Mouse (Mus musculus): ENCODE measurements at regions not wholly inside any gene's neighbourhood (a gene's known extent, or its start where the extent isn't known, plus 50 kb on each side); places are given as distances from the start of the nearest gene placed in this dataset.

DNA sequence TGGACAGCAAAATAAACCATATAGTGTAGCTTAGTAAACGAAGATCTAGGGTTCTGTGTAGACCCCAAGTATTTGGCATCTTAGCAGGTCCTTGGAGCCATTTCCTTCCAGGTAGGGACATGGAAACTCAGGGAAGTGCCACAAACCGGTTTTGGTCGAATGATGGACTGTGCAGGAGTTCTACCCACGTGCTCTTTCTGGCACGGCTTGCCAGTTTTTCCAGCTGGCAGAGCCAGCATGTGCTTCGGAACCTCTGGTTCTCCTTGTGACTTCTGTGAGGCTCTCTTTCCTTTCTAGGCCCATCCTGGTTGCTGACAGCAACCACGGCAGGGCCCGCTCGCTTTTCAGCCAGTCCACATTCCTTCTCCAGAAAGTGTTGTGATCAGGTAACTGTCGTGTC is 291.4 kb downstream of the Kcnrg start:
- no peak for DNase-seq (ENCODE audit: low spot score)

DNA sequence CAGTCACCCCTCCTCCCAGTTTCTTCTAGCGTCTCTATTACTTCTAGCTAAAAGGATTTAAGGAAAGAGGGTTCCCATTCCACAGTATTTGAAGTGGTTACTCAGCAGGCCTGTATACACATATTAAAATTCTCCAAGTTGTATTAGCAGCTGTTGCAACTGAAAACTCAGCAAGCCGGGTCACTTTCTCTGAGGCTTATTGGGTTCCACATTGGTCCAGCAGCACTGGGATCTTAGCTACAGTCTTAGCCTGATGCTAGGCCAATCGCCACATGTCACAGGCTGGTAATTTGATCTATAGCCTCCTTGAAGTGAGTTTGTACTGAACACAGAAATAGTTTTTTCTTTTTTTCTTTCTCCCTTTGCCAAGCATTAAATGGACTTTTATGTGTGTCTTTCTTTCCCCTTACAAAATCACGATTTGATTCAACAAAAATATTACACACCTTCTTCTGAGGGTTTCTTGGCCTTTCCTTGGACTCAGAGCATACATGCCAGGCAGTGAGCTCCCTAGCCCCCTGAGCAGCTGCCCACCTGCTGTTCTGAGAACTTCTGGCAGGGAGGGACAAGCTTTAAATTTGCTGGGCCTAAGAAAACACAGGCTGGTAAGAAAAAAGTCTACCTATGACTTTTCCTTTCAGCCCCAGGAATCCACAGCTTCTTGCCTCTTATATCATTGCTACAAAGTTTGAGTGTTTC is 297.3 kb downstream of the Kcnrg start:
- peak; percentile 9 for DNase-seq (ENCODE audit: low spot score)

DNA sequence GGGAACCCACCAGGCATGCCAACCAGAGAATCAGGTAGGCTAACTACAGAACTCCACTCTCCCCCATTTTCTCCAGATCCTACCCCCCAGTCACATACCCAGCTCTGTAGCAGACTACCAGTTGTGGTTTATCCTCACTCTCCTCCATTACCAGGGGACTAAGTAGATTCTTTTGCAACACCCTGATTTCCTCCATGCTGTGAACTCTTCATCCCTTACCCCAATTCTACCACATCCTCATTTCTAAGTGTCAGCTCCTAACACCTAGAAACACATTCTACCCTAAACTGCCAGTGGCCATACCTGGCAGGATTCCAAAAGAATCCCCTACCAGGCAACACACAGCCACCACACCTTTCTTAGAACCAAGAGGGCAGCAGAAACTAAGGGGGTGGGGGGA is 310.9 kb downstream of the Kcnrg start:
- peak; percentile 18 for DNase-seq (ENCODE audit: low spot score)

DNA sequence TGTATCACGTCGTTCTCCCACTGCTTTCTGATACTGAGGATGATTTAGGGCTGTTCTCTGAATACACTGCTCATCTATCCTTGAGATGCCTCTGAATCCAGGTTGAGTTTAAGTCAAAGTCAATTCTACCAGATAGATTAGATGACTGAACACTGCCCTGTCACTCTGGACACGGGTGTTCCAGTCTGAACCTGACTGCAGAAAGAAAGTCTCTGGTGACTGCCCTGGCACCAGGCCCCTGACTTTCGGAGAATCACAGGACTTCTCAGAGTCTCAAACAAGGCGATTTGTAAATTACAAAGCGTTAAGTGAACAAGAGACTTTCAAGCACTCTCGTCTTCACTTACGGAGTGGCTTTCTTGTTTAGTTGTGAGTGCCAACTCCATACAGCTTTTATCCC is 324.6 kb downstream of the Kcnrg start:
- DNase-seq (ENCODE audit: low spot score): no peak

DNA sequence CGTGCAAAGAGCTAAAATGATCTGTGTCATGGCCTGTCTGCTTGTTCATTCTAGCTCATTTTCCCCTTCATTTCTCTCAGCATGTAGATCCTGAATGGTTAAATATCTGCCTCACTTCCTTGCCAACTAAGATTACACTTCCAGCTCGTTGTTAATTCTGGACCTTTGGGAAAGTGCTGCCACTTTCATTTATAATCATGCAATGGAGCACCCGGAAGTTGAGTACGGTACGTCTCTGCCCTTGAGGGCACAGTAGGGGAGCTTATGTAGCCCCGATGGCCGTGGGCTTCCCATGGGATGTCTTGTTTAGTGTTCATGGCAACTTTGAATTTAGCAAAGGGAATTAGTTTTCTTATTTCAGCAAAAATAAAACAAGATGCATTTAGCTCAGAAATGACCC is 334.4 kb downstream of the Kcnrg start:
- DNase-seq (ENCODE audit: low spot score): no peak

DNA sequence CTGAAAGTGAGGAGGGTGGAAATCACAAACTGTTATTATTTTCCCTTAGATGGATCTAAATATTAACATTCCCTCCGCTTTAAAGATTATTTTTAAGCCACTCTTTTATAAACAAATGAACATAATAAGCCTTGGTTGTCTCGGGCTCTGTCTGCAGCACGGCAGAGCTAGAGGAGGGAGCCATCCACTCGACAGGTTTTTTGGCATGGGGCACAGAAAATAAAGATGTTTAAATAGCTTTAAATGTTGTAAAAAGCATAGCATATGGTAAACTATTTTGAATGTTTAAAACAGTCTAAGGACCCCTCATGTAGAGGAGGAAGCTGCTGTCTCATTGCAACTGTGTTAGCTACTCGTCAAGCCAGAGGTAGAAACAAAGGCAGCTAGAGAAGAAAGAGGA is 338.4 kb downstream of the Kcnrg start:
- DNase-seq (ENCODE audit: low spot score): no peak

DNA sequence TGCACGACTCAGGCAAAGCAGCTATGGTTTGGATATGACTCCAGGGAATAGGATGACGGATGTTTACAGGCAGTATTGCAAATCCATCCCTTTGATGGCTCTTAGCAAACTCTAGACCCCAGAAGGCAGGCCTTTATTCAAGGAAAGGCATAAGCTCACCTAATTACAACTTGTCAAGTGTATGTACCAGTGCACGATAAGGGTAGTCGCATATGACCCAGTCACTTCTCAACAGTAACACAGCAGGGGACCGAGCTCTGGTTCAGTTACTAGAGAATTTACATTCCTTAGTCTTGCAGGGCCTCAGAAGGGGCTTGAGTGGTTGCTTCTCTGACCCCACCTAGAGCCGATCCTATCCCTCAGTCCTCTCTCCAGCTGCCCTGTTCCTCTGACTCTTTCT is 342.2 kb downstream of the Kcnrg start:
- DNase-seq (ENCODE audit: low spot score): no peak

DNA sequence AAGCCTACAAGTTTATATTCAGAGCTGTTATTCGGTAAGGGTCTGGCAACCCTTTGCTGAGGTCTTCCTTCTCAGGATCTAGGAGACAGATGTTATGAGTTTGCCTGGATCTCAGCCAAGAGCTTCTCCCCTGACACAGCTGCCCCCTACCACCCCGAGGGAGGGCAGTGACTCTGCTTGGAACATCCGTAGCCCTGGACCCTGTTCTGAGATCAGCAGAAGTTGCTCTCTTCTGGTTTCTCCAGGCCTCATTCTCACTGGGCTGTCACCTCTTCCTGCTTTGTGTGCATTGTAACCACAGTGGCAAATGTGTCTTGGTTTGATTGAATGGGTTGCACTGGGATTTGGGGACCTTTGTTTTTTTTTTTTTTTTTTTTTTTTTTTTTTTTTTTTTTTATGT is 342.4 kb upstream of the Rnaseh2b start:
- DNase-seq (ENCODE audit: low spot score): no peak

DNA sequence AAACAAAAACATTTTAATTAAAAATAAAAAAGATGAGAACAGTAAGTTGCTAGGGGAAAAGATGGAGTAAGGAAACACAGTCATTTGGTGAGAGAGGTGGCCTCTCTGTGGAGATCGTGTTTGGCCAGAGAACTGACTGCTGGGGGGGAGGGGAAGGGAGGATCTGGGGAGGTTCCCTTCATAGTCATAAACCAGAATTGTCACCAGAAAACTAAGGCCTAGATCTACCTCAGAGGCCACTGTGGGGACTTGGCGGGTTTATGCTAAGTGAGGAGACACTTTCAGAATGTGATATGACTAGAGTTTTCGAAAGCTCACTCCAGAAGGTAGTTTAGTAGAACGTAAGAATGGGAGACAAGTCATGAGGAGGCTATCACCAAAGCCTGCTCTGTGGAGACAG is 339.4 kb upstream of the Rnaseh2b start:
- DNase-seq (ENCODE audit: low spot score): no peak

DNA sequence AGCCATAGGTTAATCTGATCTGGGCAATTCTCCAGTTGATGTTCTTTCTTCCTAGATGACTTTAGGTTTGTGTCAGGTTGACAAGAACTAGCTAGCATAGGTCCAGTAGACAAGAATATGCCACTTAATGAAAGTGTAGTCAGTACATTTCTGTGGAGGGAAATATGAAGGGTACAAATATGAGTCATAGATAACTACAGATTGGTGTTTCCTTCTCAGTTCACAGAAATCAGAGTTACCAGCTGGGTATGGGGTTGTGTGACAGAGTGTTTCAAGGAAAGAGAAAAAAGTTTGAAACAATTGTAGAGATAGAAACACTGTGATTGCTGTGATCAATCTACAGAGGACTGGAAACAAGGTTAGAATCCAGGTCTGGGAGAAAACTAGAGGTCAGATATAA is 337.0 kb upstream of the Rnaseh2b start:
- DNase-seq (ENCODE audit: low spot score): no peak

DNA sequence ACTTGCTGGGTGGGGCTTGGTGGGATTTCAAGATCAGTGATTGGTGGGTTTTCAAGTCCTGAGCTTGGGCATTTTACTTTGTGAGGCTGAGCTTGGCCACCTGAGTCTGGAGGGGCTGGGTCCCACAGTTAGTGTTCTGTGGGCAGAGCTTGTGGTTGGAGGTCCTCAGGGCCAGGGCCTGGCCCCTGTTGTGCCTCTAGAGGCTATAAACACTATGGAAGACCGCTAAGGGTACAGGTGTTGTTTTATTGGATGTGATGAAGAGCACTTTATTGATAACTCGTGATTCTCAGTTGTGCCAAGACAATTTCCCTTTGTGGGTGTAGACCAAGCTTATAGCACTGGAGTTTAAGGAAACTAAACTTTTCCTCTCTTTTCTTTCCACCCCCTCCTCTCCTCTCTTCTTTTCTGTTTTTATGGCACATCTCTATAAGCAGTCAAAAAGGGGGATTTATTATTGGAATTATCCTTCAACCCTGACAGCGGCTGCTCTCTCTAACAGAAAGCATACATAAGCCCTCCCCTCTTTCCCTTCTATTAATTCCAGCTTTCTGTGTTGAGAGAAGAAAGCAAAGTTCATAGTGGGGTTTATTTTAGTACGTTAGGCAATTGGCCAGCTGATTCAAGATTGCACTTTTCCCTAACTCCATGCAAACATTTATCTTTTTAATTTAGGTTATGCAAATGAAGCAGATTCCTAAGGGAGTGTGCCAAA is 332.0 kb upstream of the Rnaseh2b start:
- DNase-seq (ENCODE audit: low spot score): no peak

DNA sequence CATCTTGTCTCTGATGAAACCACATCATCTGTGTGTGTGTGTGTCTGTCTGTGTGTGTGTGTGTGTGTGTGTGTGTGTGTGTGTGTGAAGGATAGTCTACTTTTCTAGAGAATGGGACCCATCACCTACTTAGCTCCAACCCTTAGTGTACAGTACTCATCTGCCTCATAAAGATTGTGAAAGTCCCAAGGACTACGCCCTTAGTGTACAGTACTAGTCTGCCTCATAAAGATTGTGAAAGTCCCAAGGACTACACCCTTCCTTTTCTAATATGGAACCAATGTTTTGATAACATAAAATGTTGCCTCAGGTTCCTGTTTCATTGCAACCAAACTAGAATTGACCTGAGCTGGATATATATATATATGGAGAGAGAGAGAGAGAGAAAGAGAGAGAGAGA is 323.9 kb upstream of the Rnaseh2b start:
- DNase-seq (ENCODE audit: low spot score): peak; percentile 33

DNA sequence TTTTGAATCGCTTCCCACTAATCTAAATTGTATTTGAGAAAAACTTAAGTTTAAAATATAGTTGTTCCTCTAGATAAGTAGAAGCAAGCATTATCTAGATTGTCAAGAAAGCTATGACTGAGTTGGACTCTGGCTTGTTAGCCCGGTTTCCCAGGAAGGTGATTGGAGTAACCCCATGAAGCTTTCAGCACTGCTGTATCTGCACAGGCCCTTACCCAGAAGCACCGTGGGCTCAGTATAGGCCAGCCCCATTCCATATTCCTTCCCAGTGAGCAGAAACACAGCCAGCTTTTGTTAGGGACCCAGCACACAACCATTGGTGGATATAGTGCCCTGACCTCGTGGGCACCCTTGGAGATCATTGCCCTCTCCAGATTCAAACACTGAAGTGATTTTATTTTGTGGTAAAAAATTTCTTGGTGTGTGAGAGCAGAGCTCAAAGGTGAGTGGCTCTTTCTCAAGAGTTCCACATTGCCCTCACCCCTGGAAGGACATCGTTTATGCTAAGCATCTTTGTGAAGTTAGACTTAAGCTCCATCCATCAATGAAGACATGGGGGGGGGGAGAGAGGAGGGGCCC is 323.3 kb upstream of the Rnaseh2b start:
- no peak for DNase-seq (ENCODE audit: low spot score)

DNA sequence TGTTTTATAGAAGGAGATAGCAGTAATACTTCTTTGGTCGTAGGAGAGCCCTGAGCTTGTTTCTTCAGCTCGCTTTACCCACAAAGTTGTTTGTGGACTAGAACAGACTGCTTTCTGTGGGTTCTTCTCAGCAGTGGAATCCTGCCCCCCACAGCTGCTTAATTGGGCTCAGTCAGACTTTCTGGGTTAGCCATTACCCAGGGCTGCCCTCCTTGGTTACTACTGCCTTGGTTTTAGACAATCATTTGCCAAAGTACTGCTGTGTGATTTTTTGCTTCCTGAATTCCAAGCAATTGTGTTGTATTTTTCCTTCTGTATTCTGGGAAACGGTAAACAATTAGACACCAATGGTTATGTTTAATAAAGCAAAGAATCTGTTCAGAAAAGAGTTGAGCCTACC is 321.8 kb upstream of the Rnaseh2b start:
- DNase-seq (ENCODE audit: low spot score): no peak

DNA sequence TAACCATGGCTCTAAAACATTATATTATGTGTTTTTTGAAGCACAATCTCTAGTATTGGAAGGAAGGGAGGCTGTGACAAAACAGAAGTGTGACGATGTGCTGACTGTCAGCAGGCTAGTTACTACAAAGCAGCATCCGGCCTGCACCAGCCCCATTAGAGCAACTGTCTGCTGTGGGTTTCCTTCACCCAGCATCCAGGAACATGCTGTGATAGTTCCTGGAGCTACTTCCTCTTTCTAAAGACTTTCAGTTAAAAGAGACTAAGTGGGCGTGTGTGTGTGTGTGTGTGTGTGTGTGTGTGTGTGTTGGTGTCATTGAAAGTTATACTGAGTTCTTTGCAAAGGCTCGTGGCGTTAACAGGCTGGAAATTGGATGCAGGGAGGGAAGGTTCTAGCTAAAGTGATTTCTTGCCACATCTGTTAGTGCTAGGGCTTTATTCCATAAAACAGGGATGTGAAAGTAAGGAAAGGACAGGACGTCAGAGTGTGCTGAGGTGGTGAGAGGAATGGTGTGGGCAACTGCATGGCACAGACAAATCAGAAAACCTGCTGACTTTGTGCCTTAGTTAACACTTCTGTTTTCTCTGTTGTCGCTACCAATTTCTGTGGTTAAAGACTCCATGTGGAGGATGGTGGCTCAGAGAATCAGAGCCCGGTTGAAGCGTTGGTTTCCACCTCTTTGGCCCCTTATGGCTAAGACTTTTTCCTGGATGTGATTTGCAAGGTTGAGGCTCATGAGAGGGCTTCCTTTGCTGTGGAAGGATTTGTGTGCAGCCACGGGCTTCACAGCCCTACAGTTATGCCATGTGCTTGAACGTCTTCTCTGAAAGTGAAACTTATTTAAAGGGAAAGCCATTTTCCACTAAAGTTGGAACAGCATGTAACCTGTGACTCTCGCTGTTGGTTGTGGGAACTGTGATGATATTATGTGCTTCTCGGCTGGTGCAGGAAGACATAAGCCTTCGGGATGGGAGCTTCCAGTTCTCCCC is 321.0 kb upstream of the Rnaseh2b start:
- DNase-seq (ENCODE audit: low spot score): peak; percentile 70

DNA sequence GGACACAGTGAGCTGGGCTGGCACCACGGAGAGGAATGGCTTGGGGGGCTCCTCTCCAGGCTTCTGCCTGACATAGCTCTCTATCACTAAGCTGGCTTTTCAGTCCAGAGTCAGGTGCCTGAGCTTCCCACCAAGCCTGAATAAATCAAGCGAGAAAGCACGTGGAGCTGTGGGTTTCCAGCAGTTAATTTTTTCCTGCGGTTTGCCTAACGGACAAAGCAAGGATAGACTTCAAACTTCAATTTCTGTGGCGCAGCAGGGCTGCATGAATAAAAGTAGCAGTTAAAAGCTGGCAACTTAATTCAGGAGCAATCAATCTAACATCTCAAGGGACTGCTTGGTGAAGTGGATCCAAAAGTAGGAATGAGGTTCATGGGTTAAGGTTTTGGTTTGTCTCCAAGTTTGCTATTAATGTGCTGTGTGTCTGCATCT is 317.1 kb upstream of the Rnaseh2b start:
- DNase-seq (ENCODE audit: low spot score): no peak

DNA sequence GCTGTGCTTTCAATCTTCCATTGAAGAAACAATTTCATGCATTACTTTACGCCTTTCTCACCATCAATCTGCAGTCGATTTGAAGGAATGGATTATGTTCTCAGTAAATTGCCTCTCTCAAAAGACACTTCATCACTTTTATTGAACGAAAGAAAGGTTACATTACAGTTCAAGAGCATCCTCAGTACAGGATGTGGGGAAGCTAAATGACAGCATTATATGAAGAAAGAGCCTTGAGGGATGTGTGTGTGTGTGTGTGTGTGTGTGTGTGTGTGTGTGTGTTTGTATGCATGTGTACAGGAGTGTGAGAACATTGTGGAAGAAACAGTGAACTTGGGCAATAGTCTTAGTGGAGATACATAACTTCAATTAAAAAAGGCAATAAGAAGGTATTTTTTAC is 311.8 kb upstream of the Rnaseh2b start:
- DNase-seq (ENCODE audit: low spot score): no peak

DNA sequence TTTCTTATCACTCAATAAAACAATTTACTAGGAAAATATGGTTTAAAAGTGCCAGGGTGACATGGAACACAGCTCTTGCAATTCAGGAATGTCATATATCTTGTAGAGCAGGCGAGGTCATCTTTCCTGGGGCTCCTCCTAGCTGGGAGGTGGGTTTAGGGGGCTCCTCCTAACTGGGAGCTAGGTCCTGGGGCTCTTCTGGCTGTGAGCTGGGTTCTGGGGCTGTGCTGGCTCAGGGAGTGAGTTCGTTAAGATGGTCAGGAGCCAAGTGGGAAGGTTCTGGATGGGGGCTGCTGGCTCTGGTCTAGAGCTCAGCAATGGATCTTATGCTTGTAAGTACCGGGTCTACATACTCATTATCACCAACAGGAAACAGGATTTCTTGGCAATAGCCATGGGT is 306.8 kb upstream of the Rnaseh2b start:
- no peak for DNase-seq (ENCODE audit: low spot score)

DNA sequence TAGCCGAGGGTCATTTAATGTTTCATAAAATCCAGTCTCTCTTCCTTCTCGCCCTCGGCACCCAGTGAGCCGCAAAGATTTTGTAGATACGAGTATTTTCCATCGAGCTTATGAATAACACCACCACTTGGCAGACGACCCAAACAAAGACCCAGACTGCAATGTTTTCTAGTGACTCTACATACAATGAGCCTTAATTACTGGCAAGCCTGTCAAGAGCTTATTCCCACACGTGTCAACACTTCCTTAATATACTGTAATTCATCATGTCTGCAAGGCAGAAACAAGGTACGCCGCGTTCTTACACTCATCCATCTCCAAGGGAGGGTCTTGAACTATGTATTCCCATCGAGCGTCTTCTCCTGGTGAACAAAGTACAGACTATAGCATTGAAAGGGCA is 306.2 kb upstream of the Rnaseh2b start:
- no peak for DNase-seq (ENCODE audit: low spot score)

DNA sequence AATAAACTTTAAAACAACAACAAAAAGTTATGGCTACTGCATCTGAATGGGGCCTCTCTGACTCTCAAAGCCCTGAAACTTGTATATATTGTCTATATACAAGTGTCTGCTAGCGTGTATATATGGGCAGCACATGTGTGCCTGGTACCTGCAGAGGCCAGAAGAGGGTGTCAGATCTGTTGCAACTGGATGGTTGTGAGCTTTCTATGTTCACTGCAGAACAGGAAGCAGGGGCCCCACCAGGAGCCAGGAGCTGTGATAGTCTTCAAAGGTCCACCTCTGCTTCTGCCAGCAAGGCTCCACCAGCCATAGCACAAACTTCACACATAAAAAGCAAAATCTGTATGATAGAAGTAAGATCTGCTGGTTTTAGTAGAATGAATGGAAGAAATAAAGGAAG is 297.1 kb upstream of the Rnaseh2b start:
- DNase-seq (ENCODE audit: low spot score): no peak

DNA sequence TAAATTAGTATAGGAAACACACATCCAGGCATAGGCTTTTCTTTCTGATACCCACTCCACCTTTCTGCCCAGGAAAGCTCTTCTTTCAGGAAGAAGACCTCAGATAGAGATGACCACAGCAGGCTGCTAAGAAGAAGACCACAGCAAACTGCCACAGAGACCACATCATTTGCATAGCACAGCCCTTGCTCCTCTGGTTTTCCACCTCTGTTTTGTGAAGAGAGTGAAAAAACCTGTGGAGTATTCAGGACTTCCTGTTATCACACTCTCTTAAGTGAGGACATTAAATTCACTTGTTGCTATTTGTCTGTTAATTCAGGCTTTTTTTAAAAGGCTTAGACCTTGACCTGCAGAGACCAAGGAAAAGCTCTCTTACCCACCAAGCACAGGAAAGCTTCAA is 294.7 kb upstream of the Rnaseh2b start:
- no peak for DNase-seq (ENCODE audit: low spot score)

DNA sequence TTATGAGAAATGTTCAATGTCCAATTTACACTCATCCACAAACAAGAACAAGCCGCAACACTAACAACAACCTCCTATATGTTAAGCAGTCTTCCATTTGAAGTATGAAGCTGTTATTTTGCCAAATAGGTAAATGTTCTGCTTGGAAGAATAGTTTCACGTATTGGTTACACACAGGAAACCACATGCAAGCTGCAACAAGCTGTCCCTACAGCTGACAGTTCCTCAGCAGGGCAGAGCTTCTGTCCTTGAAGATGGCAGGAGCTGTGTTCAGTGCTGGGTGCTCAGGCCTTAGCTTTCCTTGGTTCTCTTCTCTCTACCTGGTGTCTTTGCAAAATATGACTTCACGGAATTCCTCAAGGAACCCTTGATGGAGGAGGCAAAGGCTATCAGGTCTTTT is 294.1 kb upstream of the Rnaseh2b start:
- DNase-seq (ENCODE audit: low spot score): no peak
